Mouse (Mus musculus) embryo, embryonic 10.5 days (tissue): Measurements from ENCODE around the gene Cdc14a.

Source experiments
- DNase-seq: peaks from one replicate; pipeline ENCODE4 v3.0.0-alpha.2; 2015; ENCODE audit warnings: low spot score

The Cdc14a gene

GRCm38 (mm10) chr3:116423353-116424159, at the start of gene Cdc14a:
Cdc14a (minus strand) TSS chr3:116424032.
- peak; percentile 97 for DNase-seq

DNA sequence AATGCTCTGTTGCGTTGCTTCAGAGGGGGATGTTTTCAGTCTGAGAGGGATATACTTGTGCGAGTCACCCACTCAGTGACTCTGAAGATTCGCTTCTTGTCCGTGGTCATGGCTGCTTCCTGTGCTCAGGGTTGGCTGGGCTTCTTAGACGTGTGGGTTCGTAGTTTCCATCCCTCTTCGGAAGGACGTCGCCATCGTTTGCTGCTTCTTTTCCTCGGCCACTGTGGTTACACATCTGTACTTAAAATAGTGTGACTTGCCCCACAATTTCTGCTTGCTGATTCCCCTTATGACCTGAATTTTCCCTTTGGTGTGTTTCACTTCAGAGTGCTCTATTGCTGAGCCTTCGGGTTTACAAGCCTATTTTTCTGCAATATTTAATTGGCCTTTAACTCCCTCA, 41.9 kb upstream of the Cdc14a start:
- DNase-seq = no peak

DNA sequence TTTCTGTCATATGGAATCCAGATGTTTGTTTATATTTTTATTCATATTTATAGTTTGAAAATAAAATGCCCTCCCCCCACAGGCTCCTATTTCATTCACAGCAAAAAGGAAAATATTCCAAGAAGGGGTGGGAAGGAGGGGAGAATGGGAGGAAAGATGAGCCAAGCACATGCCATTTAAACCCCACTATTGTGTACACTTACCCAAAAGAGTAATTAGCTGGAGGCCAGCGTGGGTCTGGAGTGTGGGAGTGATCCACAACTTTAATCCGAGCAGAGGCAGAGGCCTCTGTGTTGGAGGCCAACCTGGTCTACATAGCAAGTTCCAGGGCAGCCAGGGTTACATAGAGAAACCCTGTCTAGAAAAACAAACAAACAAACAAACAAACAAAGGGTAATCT, 40.5 kb upstream of the Cdc14a start:
- no peak for DNase-seq

DNA sequence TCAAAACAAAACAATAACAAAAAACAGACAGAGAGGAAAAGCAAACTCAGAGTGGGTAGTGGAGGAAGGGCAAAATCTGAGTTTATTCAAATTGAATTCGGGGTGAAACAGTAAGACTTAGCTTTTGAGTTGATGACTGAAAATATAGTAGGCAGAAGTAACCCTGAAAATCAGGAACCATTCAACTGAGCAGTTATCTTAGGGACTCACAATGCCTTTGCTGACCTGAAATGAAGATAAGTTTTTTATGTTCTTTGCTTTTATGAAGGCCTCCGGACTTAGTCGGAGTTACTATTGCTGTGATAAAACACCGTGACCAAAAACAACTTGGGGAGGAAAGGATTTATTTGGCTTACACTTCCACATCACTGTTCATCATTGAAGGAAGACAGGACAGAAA, 37.2 kb upstream of the Cdc14a start:
- DNase-seq = no peak

DNA sequence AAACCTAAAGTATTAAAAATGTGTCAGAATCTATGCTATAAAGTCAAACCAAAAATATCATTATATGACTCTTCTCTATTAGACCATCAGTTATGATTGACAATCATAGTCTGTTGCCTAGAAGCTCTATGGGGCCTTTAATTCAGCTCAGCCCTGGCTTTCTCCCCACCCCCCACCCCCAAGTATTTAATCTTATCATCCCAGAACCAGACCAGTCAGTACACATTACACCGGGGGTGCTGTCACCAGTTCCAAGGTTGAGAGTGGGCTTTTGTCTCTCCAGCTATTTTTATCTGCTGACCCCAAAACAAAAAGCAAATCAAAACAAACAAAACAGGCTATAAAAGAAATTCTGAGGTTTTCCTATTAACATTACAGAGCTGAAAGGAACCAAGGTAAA, 30.7 kb upstream of the Cdc14a start:
- no peak for DNase-seq

- no peak for DNase-seq
Measured at GRCm38 (mm10) chr3:116450741-116451140, 26.9 kb upstream of the Cdc14a start.

DNA sequence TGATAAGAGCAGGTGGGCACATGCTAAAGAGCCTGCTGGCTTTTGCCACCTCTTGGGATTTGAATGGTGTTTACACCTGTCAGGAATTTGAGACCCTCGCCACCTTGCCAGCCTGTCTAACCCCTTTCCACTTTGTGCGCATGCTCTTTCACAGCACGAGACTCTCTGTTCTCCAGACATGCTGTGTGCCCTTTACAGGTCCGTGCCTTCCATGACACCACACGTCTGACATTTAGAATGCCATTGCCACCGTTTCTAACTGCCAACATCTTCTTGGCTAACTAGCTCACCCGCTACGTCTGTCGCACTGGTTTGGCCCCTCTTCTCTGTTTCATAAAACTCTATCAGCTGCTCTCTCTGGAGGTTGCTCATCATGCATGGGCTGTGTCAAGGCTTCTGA, 20.5 kb upstream of the Cdc14a start:
- no peak for DNase-seq

- no peak for DNase-seq
Measured at GRCm38 (mm10) chr3:116442788-116443187, 19.0 kb upstream of the Cdc14a start.

DNA sequence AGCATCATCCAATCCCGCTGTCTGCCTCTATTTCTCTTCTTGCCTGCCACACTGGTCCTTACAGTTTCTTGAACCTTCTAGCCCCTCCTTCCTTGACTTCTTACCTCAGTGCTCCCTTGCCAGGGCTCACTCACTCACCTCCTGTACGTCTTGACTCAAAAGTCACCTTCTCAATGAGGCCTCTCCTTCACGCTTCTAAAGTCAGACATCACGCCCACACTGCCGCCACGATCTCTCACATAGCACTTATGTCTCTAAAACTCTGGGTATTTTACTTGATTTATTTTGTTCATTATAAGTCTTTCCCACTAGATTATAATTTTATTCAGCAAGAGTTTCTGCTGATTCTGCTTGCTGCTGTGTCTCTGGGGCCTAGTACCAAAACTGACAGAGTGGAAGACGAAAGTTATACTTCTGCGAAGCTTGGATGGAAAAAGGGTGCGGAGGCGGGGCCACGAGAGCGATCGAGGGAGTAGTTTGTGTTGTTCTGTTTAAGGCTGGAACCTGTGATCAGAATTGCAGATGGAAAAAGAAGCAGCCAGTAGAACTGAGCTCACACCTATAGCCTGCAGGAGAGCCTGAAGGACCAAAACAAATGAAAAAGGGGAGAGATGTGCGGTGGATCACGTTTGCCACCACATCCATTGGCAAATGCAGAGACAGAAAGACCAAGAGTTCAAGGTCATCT, 17.8 kb upstream of the Cdc14a start:
- DNase-seq = no peak

GRCm38 (mm10) chr3:116440066-116440997, 16.5 kb upstream of the Cdc14a start:
- no peak for DNase-seq

DNA sequence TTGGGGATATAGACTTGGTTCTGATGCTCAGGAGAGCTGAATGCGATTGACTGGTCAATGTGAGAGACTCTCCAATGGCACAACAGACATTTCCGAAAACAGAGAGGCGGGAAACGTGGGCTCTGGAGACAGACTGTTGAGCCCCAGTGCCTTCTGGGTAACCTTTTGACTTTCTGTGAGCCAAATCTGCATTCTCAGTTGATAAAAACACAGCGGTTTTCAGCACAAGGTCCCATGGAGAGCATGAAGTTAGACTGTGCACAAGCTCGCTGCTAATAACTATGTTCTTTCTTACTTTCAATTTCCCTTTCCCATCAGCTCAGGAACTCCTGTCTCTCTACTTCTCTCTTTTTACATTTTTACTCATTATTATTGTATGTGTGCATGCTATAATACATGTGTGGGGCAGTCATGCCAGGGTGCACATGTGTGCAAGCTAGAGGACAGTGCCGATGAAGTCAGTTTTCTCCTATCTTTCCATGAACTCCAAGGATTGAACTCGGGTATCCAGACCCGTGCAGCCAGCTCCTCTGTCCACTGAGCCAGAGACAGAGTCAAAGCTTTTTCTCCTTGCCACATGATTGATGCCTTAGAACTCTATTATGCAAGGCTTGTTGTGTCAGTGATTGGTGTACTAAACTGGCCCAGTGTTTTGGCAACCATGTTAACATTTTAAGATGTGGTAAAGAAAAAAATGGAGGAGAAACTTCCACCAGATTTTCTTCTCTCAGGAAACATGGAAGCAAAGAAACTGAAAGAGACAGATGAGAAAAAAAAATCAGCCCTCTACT, 13.2 kb upstream of the Cdc14a start:
- DNase-seq = no peak

- DNase-seq = no peak
Measured at GRCm38 (mm10) chr3:116436113-116436512, 12.3 kb upstream of the Cdc14a start.

DNA sequence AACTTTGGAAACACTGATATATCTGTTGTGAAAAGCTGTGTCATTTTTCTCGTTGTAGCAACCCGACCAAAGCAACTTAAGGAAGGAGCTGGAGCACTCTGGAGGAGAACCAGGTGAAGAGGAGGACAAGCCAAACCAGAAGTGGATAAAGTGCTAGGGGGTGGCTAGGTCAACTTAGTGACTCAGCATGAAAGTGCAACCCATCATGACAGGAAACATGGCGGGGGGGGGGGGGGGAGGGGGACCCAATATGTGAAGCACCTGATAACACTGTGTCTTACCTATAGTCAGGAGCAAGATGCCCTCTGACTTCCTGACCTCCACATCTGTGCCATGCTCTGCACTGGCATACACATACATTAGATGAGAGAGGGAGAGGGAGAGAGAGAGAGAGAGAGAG, 10.9 kb upstream of the Cdc14a start:
- no peak for DNase-seq

DNA sequence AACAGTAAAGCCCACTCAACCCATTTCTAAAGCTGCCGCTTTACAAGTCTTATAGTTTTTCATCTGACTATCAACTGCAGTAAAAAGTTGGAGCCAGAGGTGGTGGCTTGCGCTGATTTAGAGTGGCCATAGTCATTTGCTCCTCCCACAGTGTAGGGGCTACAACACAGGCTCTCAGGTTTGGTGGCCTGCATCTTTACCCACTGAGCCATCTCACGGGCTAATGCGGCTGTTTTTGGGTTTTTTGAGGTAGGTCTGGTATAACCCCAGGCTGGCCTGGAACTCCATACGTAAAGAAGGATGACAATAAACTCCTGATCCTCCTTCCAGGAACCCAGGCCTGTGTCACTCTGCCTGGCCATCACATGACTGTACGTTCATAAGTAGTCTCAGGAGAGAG, 2.1 kb upstream of the Cdc14a start:
- DNase-seq = no peak

DNA sequence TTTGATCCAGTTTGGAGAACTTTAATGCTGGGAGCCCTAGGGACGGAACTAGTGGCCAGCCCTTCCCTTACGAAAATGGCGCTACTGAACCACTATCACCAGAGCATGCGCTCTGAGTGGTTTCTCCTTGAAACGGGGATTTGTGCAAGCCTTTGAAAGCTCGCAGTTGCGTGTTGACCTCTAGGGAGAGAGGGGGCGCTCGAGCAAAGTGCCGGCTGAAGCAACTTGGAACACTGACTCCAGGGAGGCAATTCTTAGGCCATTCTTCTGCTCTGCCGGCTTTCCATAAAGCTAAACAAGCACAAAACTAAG, 1.1 kb upstream of the Cdc14a start:
- DNase-seq = peak; percentile 97

GRCm38 (mm10) chr3:116424160-116424972, 534 bp upstream of the Cdc14a start:
- DNase-seq = no peak

- DNase-seq = peak; percentile 89
Measured at GRCm38 (mm10) chr3:116422795-116423352, 958 bp downstream of the Cdc14a start.

DNA sequence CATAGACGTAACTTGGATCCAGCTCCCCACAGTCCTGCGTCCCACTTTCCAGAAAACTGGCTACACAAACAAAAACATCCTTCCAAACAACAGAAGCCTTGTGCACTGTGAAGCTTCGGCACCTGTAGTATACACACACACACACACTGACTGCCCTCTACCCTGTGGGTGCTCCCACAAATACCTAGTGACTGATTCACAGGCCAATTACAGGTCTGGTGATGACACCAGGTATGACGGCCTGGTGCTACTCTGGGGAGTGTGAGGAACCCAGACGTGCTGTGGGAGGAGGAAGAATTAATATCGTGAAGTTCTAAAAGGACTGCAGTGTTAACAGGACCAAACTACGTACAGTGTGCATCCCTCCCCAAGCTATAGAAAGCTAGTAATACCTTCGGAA, 1.8 kb downstream of the Cdc14a start:
- no peak for DNase-seq

GRCm38 (mm10) chr3:116421121-116421520, 2.7 kb downstream of the Cdc14a start:
- DNase-seq = peak; percentile 52

DNA sequence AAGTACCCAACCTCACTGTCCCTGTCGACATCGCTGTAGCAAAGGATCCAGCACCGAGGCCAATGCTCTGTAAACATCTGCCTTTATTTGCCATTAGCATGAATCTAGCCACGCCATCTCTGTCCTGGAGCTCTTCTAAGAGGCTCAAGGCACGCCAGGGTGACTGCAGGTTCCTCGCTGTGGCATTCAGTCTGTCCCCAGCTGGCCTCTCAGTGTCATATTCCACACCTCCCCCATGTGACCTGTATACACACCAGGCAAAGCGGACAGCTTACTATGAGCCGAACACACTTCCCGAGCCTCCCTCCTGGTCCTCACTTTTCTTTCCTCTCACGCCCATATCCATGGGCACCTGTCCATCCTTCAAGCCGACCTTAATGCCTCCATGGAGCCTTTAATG, 4.0 kb downstream of the Cdc14a start:
- DNase-seq = no peak

DNA sequence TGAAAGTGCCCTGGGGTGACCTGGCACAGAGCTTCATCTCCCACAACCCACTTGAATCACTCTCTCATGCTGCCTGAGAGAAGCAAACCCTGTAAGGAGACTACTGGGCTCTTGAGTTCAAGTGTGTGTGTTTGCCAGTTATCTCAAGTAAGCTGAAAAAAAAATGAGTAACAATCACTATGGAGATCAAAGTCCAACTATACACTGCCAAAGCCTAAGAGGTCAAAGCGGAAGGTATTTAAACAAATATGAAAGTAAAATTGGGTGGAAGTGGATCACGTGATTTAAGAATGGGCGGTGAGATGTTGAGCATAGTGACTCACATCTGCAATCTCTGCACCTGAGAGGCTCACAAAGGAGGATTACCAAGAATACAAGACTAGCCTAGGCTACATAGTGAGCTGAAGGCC, 9.4 kb downstream of the Cdc14a start:
- DNase-seq = no peak
